Mouse (Mus musculus): ENCODE data around the gene Naa25.

Naa25 gene

DNA sequence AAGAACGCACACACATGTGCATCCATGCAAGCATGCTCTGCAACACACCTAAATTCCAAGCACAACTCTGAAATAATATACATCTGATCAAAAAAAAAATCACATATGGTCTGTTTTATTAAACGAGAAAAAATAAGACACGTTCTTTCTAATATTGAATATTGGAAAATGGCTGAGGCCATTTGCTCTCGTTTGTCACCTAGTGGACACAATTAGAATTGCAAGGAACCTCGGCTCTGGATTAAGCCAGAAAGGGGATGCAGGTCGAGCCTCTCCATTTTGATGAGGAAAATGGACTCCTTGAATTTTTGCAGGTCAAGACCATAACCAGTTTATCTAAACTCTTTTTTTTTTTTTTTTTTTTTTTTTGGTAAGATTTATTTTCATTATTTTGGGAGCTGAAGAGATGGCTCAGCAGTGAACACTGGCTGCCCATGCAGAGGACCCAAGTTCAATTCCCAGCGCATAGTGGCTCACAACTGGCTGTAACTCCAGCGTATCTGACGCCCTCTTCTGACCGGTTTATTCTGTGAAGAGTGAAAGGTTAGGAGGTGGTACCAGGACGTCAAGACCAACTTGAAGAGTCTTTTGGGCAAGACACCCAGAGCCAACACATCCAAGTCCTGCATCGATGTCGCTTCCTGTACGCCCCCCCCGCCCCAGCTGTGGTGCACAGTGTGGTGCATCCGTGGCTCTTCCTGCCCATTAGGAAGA lies 4.9 kb upstream of the Naa25 start:
- DNase-seq (ENCODE audit: low spot score in 2 of 2): no peak

- no peak for DNase-seq (ENCODE audit: low spot score in 2 of 2)
These were observed 4.3 kb upstream of the Naa25 start for GRCm38 (mm10) chr5:121393402-121393801.

GRCm38 (mm10) chr5:121395621-121396020 lies 2.1 kb upstream of the Naa25 start:
- no peak for DNase-seq (ENCODE audit: low spot score in 2 of 2)

DNA sequence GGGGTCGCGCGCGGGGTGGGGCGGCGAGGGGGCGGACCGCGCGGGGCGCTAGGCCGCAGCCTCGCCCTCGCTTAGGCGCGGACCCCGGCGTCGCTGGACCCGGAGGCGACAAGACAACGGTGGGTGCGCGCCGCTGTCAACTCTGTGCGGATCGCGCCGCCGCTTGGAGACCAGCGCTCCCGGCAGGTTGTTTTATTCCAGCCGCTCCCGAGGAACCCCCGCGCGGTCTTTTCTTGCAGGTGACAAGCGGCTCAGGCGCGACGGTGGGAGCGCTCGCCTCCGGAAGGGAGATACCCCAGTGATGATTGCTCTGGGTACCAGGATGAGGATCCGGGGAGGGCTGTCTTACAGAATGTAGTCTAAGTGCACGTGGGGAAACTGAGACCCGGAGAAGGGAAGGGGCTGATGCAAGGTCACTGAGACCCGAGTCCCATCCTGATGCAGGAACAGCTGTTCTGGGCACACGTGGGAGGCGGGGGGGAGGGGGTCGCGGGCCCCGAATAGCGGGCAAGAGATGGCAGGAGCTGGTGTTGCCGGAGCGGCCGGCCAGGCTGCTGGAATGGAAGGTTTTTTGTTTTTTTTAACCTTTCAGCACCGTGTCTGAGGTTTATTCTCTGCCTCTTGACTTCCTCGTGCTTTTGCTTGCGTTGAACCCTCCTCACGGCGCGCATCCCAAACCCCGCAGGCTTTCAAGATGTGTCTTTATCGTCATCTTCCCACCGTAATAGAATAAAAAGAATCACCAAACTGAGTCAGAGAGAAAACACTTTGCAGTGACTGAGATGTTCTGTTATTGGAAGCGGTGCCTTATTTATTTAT lies 619 bp downstream of the Naa25 start:
- no peak for DNase-seq (ENCODE audit: low spot score in 2 of 2)

DNA sequence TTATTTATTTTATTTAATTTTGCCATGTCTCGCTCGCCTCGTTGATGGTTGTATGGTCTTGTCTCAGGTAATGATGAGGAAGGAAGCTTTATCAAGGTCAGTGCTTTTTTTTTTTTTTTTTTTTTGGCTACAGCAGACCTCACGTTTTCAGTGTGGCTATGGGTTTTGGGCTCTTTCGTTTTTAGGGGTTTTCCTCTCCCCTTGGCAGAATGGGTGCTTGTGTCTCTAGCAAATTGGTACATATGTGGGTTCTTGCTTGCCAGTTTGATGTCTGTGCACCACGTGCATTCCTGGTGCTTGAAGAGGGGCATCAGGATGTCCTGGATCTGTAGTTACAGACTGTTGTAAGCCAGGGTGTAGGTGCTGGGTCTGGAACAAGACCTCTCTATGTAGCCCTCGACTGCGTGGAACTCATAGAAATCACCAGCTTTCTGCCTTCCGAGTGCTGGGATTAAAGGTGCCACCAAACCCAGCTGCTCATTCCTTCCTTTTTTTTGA lies 1.3 kb downstream of the Naa25 start:
- no peak for DNase-seq (ENCODE audit: low spot score in 2 of 2)

- DNase-seq (ENCODE audit: low spot score in 2 of 2): no peak
These were observed 1.8 kb downstream of the Naa25 start for GRCm38 (mm10) chr5:121399540-121399939.

GRCm38 (mm10) chr5:121400064-121400463 lies 2.3 kb downstream of the Naa25 start:
- no peak for DNase-seq (ENCODE audit: low spot score in 2 of 2)

GRCm38 (mm10) chr5:121400849-121401248 lies 3.1 kb downstream of the Naa25 start:
- DNase-seq (ENCODE audit: low spot score in 2 of 2): no peak

GRCm38 (mm10) chr5:121407856-121408255 lies 10.1 kb downstream of the Naa25 start:
- no peak for DNase-seq (ENCODE audit: low spot score in 2 of 2)

DNA sequence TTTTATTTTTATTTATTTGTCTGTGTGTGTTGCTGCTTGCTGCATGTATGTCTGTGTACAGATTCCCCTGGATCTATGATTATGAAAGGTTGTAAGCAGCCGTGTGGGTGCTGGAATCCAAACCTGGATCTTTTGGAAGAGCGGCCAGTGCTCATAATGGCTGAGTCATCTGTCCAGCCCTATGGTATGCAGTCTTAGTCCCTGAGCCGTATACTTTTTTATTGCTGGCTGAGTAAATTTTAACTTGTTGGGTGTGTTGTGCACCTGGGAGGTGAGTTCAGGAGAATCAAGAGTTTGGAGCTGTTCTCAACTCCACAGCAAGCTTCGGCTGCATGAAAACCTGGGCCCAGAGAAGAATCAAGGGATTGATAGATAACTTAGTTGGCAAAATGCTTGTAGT lies 13.2 kb downstream of the Naa25 start:
- DNase-seq (ENCODE audit: low spot score in 2 of 2): no peak

- no peak for DNase-seq (ENCODE audit: low spot score in 2 of 2)
These were observed 23.0 kb downstream of the Naa25 start for GRCm38 (mm10) chr5:121420721-121421120.

DNA sequence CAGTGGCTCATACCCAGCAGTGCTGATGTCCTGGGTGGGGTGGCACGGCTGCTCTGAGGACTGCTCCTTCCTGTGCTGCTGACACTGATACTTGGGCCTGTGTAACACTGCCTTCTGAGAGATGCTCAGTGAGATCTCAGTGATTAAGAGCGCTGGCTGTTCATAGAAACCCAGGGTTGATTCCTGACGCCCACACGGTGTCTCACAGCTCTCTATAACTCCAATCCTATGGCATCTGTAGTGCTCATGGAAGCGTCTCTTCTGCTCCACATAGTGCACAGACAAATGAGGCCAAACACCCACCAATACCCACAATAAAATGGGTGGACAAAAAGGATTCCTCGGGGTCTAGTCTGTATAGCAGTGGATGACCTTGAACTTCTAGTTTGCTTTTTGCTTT lies 25.1 kb downstream of the Naa25 start:
- no peak for DNase-seq (ENCODE audit: low spot score in 2 of 2)

GRCm38 (mm10) chr5:121423297-121423696 lies 25.6 kb downstream of the Naa25 start:
- DNase-seq (ENCODE audit: low spot score in 2 of 2): no peak

- no peak for DNase-seq (ENCODE audit: low spot score in 2 of 2)
These were observed 31.2 kb downstream of the Naa25 start for GRCm38 (mm10) chr5:121428954-121429353.

- no peak for DNase-seq (ENCODE audit: low spot score in 2 of 2)
These were observed 40.4 kb downstream of the Naa25 start for GRCm38 (mm10) chr5:121438131-121438530.

- DNase-seq (ENCODE audit: low spot score in 2 of 2): no peak
These were observed 41.0 kb downstream of the Naa25 start for GRCm38 (mm10) chr5:121438756-121439155.

DNA sequence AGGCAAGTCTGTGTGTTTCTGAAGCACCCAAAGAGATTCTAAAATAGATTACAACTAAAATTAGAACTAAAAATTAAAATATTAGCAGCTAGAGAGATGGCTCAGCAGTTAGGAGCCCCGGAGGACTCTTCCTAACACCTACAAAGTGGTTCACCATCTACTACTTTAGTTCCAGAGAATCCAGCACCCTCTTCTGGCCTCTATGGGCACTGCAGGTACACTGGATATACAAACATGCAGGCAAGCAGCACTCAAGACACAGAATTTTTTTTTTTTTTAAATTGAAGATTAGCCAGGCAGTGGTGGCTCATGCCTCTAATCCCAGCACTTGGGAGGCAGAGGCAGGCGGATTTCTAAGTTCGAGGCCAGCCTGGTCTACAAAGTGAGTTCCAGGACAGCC lies 45.8 kb downstream of the Naa25 start:
- no peak for DNase-seq (ENCODE audit: low spot score in 2 of 2)

DNA sequence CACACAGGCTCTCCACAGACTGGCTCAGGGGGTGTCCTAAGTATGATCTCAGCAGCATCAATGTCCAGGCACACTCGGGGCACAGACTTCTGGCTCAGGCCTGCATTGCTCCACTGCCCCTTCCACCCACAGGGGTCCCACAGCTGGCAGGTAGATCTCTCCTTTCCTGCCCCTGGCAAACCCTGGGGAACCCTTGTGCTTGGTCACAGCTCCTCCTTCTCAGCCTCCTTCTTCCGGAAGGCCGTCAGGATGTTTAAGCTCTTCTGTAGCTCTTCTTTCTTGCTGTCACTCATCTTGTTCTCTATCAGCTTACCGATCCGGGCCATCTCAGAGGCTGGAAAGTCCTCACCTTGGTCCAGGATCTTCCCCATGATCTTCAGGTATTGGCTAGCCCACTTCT lies 47.1 kb downstream of the Naa25 start:
- DNase-seq (ENCODE audit: low spot score in 2 of 2): no peak

GRCm38 (mm10) chr5:121448450-121448849 lies 50.7 kb downstream of the Naa25 start:
- DNase-seq (ENCODE audit: low spot score in 2 of 2): no peak

DNA sequence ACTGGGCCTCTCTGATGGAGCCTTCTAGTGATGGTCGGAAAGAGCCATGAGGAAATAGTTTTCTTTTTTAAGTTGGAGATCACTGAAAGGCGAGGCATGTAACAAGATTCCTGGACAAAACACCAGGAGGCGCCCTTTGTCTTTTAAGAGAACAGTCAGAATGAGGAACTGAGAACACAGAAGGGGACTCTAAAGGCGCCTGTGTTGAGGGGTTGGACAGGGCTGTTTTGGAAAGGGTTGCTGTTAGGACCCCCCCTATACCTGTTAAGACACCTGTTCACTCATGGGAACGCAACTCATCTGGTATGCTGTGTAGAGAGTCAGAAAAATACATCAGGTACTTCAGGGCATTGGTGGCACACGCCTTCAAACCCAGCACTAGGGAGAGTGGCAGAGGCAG lies 52.2 kb downstream of the Naa25 start:
- DNase-seq (ENCODE audit: low spot score in 2 of 2): no peak

DNA sequence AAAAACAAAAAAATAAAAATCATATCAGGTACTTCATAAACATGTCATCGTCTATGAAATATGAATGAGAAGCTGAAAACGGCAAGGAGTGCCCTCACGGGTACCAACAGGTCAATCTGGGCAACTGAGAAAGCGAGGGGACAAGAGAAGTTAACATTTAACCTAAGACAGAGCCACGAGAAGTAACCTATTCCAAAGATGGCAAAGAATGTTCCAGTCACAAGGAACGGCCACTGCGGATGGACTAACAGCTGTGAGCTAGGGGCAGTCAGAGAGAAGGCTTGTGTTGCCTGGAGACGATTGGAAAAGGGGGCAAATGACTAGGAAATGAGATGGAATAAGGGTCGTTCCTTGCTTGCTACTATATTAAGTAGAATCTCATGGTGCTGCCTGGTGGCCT lies 52.7 kb downstream of the Naa25 start:
- DNase-seq (ENCODE audit: low spot score in 2 of 2): no peak

GRCm38 (mm10) chr5:121451203-121451602 lies 53.5 kb downstream of the Naa25 start:
- DNase-seq (ENCODE audit: low spot score in 2 of 2): no peak

DNA sequence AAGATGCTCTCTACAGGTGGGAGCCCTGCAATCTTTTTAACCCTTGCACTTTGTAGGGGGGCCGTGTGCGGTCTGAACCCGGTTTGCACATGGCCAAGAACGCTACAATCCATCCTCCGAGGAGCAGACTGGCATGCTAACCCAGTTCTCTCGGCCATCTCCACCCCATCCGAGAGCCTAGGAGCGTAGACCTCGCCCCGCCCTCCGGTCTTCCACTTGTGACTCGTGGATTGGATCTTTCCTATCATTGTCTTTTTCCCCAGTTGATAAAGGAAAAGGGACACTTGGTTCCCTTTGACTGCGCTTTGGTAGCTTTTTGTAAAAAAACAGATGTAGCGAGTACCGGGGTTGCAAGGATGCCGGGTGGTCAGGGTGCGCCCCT lies 53.9 kb downstream of the Naa25 start, which contains the start of gene Tmem116:
Gene Tmem116 (plus strand): TSS at position 250 of the 382 bp plus-strand sequence.
- DNase-seq (ENCODE audit: low spot score in 2 of 2): no peak
